Mouse (Mus musculus) kidney, postnatal 0 days (tissue): Measurements from ENCODE around the gene Gm20388. TPM values are rescaled to one million over a fixed set of nuclear protein-coding genes. Genes with fewer than 3 reads are reported as not detected.

Experiments
- ATAC-seq: fragments of 200-750 bp; cut with Nextera tagmentation; replicated peaks from 2 replicates; pipeline ENCODE4 v1.8.0; 2017; ENCODE audit warnings: low read depth, moderate number of reproducible peaks, moderate TSS enrichment, moderate library complexity; ENCODE audit not compliant: low FRiP score
- DNase-seq: peaks from one replicate; pipeline ENCODE4 v3.0.0-alpha.2; 2016; ENCODE audit warnings: low spot score
- H3K27ac ChIP-seq: fragments of 300-500 bp; sonication (generic); 2 replicates; pipeline ENCODE4 v1.5.1; 2014; ENCODE audit warnings: mild to moderate bottlenecking
- H3K27me3 ChIP-seq: fragments of 300-500 bp; sonication (generic); 2 replicates; pipeline ENCODE4 v1.6.1; 2014; ENCODE audit warnings: low read length, mixed read lengths; ENCODE audit not compliant: insufficient read depth
- H3K36me3 ChIP-seq: fragments of 300-500 bp; sonication (generic); 2 replicates; pipeline ENCODE4 v1.6.1; 2014; ENCODE audit warnings: low read length, mixed read lengths; ENCODE audit not compliant: insufficient read depth
- H3K4me1 ChIP-seq: fragments of 300-500 bp; sonication (generic); replicated peaks from 2 replicates; pipeline ENCODE4 v1.6.1; 2014; ENCODE audit warnings: antibody characterized with exemption, low read length, mixed read lengths; ENCODE audit not compliant: insufficient read depth
- H3K4me2 ChIP-seq: fragments of 300-500 bp; sonication (generic); 2 replicates; pipeline ENCODE4 v1.6.1; 2014; ENCODE audit warnings: mild to moderate bottlenecking, low read length, moderate library complexity, mixed read lengths
- H3K4me3 ChIP-seq: fragments of 300-500 bp; sonication (generic); replicated peaks from 2 replicates; pipeline ENCODE4 v1.5.1; 2014; ENCODE audit warnings: low read depth, low read length
- H3K9ac ChIP-seq: fragments of 300-500 bp; sonication (generic); 2 replicates; pipeline ENCODE4 v1.6.1; 2014; ENCODE audit warnings: low read depth, low read length
- H3K9me3 ChIP-seq: fragments of 300-500 bp; sonication (generic); replicated peaks from 2 replicates; pipeline ENCODE4 v1.6.1; 2016; ENCODE audit warnings: low read length, inconsistent platforms, mixed read lengths
- CTCF ChIP-seq: IDR thresholded peaks from 2 replicates; pipeline ENCODE4 v1.5.1; 2016; ENCODE audit warnings: antibody characterized with exemption, low read depth, mild to moderate bottlenecking, moderate library complexity
- WGBS: fragments of 180-500 bp; shearing (Covaris S2); extraction: QIAGEN DNeasy Blood & Tissue Kit; methylation state at CpG from one replicate; pipeline ENCODE4 v1.1.7; 2014; 5-methylcytosine and 5-hydroxymethylcytosine counted together
- polyA plus RNA-seq: library from polyadenylated mRNA; unstranded; fragments of >200 nt; fragmentation: Nextera tagmentation; extraction: Ambion mirVana; gene quantifications from 2 replicates; pipeline ENCODE4 v1.2.1, GENCODE M21; 2015

Gene Gm20388
- polyA plus RNA-seq, 1 experiment from 2014 or later: not detected

DNA sequence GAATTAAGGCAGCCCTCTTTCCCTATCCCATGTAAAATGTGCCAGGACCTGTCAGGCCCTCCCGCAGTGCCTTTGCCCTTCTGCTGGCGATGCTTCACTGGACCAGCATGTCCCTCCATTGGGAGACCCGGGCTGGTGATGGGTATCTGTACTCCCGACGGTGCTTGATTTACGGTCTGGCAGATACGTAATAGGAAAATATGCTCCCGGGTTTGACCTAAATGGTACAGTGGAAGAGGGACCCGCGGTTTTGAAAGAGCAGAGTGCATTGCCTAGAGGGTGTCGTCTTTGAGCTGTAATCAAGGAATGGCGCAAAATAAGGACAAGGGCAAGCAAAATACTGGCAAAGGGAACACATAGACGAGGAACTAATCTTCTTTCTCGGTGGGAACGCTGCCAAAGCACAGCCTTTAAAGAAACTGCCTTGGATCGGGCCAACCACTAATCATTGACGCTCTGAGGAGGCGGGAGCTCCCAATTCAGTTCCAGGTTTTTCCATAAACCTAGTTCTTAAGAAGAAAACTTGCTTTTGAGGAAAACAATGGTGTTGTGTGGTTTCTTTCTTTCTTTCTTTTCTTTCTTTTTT is 1919.2 kb downstream of the Gm20388 start:
- Histone ChIP-seq H3K9me3 (no peaks in the 10 kb centered on the region), H3K27me3 (no peaks in the 10 kb centered on the region), H3K4me3 (peak overlapping the region; percentile 74), H3K36me3 (no peaks in the 10 kb centered on the region), H3K27ac (peak overlapping the region; percentile 47; the same call in 1 of the 2 replicates), H3K9ac (peak overlapping the region; percentile 87), H3K4me1 (peaks cover 13% of the 10 kb centered on the region), H3K4me2 (peak overlapping the region; percentile 91)
- 19% methylated on average over 18 of the region's 18 CpGs for WGBS
- peak; percentile 31 for DNase-seq
- ATAC-seq: peak; percentile 80; the same call in 1 of the 2 replicates
- TF ChIP-seq CTCF: no peak

DNA sequence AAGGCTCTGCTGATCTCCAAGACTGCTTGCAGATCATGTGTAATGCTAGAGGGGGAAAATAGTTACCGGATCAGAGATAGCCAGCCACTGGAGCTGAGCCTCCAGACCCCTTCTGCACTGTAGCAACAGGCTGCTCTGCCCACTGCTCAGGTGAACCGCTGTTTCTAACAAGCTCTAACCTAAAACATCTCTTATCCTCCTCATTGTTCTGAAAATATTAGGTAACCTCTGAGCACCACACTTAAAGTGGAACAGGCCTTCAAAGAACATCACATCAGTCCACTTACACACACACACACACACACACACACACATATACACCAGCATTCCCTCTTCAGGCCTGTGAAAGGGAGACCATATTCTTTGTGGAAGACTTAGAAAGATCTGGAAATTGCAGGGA is 1921.4 kb downstream of the Gm20388 start:
- H3K36me3 ChIP-seq: no peaks in the 10 kb centered on the region
- H3K27ac ChIP-seq: no peak overlapping the region
- 80% methylated on average over 2 of the region's 2 CpGs for WGBS
- no peaks in the 10 kb centered on the region for H3K27me3 ChIP-seq
- ATAC-seq (no peak), DNase-seq (no peak)
- H3K4me3 ChIP-seq: no peak overlapping the region
- H3K9me3 ChIP-seq: no peaks in the 10 kb centered on the region
- no peak overlapping the region for H3K9ac ChIP-seq
- TF ChIP-seq CTCF: no peak
- no peak overlapping the region for H3K4me2 ChIP-seq
- H3K4me1 ChIP-seq: peaks cover 13% of the 10 kb centered on the region

DNA sequence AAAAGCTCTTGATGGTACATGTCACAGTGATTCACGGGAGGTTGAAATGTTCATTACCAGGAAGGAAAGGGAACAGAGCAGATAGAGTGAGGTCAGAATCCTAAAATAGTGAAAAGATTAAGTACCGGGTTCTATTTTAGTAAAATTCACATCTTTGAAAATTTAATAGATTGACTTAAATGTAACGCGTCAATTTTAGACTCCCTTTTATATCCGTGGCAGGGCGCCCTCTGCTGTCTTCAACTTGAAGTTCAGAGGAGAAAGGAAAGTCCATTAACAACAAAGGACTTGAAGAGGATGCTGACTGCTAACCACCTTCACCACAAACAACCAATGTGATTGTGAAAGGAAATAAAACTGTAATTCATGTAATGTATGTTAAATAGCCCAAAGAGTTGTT is 1921.9 kb downstream of the Gm20388 start:
- Histone ChIP-seq H3K27me3 (no peaks in the 10 kb centered on the region), H3K9ac (no peak overlapping the region), H3K4me3 (no peak overlapping the region), H3K4me1 (peaks cover 13% of the 10 kb centered on the region), H3K9me3 (no peaks in the 10 kb centered on the region), H3K36me3 (no peaks in the 10 kb centered on the region), H3K4me2 (no peak overlapping the region), H3K27ac (no peak overlapping the region)
- peak; percentile 75 for TF ChIP-seq CTCF
- ATAC-seq (no peak), DNase-seq (peak; percentile 86)
- WGBS: 14% methylated on average over 6 of the region's 6 CpGs

DNA sequence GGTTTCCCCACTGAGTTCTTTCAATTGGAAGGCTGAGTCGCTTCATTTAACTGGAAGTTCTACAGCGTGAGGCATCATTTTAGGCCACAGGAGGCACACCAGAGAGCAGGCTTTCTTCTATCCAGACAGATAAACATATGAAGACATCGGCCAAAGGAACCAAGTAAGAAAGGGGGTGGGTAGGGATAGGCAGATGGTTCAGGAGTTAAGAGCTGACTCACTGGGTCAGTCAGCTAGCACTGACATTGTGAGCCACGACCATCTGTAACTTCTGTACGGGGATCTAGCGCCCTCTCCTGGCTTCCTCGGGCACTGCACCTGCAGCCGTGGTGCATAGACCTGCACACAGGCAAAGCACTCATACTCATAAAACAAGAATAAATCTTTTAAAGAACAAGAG is 1930.6 kb downstream of the Gm20388 start:
- TF ChIP-seq CTCF: peak; percentile 56
- H3K9ac ChIP-seq: no peak overlapping the region
- 58% methylated on average over 8 of the region's 8 CpGs for WGBS
- ATAC-seq (no peak), DNase-seq (peak; percentile 18)
- H3K36me3 ChIP-seq: no peaks in the 10 kb centered on the region
- H3K27me3 ChIP-seq: no peaks in the 10 kb centered on the region
- H3K4me2 ChIP-seq: no peak overlapping the region
- no peaks in the 10 kb centered on the region for H3K4me1 ChIP-seq
- H3K4me3 ChIP-seq: no peak overlapping the region
- no peaks in the 10 kb centered on the region; the same call in 1 of the 2 replicates for H3K9me3 ChIP-seq
- H3K27ac ChIP-seq: no peak overlapping the region

DNA sequence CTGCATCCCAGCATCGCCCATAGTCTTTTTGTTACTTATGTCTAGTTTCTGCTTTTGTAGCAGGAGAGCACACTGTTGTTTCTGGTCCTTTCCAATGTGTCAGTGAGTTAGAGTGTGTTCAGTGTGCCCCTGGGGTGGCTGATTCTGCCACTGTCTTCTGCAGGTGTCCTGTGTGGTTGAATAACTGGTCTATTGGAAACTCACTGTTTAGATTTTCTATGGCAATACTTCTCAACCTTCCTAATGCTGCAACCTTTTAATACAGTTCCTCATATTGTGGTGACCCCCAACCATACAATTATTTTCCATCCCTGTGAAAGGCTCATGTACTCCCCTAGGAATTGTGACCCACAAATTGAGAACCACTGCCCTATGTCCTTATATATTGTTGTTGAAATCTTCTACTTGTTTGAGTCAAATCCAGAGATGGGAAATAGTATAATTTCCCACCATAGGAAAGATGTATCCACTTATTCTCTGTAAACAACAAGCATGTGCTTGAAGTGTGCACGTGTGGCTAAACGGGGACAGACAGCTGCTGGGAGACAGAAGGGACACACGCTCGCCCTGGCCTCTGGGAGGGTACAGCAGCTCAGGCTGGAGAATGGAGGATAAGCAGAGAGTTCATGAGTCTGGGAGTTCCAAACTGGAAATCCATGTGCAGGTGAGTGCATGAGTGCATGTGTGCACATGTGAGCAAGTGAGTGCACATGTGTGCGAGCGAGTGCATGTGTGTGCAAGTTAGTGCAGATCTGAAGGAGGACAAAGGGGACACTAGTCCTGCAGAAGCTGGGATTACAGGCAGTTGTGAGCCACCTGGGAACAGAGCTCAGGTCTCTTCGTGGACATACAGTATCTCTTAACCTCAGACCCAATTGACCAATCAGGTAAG is 1931.7 kb downstream of the Gm20388 start:
- 88% methylated on average over 8 of the region's 8 CpGs for WGBS
- no peaks in the 10 kb centered on the region for H3K4me1 ChIP-seq
- no peak for DNase-seq
- no peaks in the 10 kb centered on the region for H3K36me3 ChIP-seq
- no peak overlapping the region for H3K9ac ChIP-seq
- H3K4me3 ChIP-seq: no peak overlapping the region
- no peaks in the 10 kb centered on the region for H3K27me3 ChIP-seq
- no peak for TF ChIP-seq CTCF
- H3K27ac ChIP-seq: no peak overlapping the region
- no peak overlapping the region for H3K4me2 ChIP-seq
- ATAC-seq: no peak
- H3K9me3 ChIP-seq: no peaks in the 10 kb centered on the region; the same call in 1 of the 2 replicates

DNA sequence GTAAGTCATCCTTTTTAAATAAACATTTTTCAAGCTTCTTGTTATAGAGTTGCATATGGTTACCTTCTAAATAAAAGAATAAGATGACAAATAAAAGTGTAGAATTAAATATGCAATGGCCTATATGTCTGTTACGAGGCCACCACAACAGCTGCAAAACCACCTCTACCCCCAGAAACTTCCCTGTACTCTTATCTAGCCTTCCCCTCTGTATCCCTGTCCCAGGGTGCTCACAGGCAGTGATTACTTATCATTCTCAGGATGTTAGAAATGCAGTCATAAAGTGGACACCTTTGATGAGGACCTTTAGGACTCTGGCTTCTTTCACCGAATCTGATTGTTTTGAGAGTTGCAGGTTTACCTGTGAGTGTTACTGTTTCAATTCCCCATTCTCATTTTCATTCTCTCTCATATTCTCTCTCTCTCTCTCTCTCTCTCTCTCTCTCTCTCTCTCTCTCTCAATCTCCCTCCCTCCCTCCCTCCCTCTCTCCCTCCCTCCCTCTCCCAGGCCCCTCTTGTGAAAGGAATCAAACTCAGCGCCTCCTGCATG is 1932.6 kb downstream of the Gm20388 start:
- no peak overlapping the region for H3K4me3 ChIP-seq
- no peaks in the 10 kb centered on the region for H3K4me1 ChIP-seq
- no peak for TF ChIP-seq CTCF
- WGBS: 76% methylated on average over 3 of the region's 3 CpGs
- no peak overlapping the region for H3K4me2 ChIP-seq
- ATAC-seq: no peak
- H3K9ac ChIP-seq: no peak overlapping the region
- DNase-seq: no peak
- no peaks in the 10 kb centered on the region for H3K27me3 ChIP-seq
- no peaks in the 10 kb centered on the region; the same call in 1 of the 2 replicates for H3K9me3 ChIP-seq
- H3K27ac ChIP-seq: no peak overlapping the region
- no peaks in the 10 kb centered on the region for H3K36me3 ChIP-seq
